In genomic region chr12:86490052-86490451, GRCm38 (mm10) we compare ENCODE assay signal across 26 mouse cellular contexts.
"Had no signal": no experiment of that assay in that cellular context is flagged by ENCODE, and none has a peak within 500 bp of the region (broad histone marks: within the 10 kb centered on the region; RNA-seq: fewer than 3 reads in every experiment).

No protein-coding gene starts in this region.

- H3K9ac ChIP-seq: heart, embryonic 12.5 days; hindbrain, embryonic 12.5 days; hindbrain, embryonic 14.5 days; intestine, embryonic 15.5 days; kidney, embryonic 15.5 days; limb, embryonic 13.5 days; limb, embryonic 15.5 days; liver, embryonic 12.5 days; liver, embryonic 14.5 days had no signal

- H3K27me3 ChIP-seq: heart, embryonic 12.5 days; hindbrain, embryonic 12.5 days; intestine, embryonic 15.5 days; kidney, embryonic 15.5 days; limb, embryonic 13.5 days; limb, embryonic 15.5 days; liver, embryonic 12.5 days had no signal

- DNase-seq: gastrocnemius, adult 2 months; gastrocnemius, postnatal 10 days; gastrocnemius, postnatal 25 days; heart, adult 18-20 months; heart, postnatal 10 days; heart, postnatal 4 days; kidney, adult 18-20 months; kidney, adult 9 months; kidney, postnatal 10 days; kidney, postnatal 36 days; left cerebral cortex, postnatal 4 days had no signal

- H3K4me3 ChIP-seq: gastrocnemius, adult 2 months; heart, embryonic 10.5 days; heart, embryonic 12.5 days; hindbrain, embryonic 10.5 days; hindbrain, embryonic 12.5 days; intestine, embryonic 15.5 days; kidney, embryonic 15.5 days; layer of hippocampus, adult 2 months; limb, embryonic 13.5 days; limb, embryonic 15.5 days; liver, embryonic 12.5 days had no signal

- H3K36me3 ChIP-seq: heart, embryonic 10.5 days; hindbrain, embryonic 10.5 days; hindbrain, embryonic 12.5 days; intestine, embryonic 15.5 days; kidney, embryonic 15.5 days; limb, embryonic 13.5 days; limb, embryonic 15.5 days; liver, embryonic 12.5 days had no signal

- ATAC-seq: hindbrain, embryonic 16.5 days; inflammation-experienced regulatory T-cells, adult 6 months; intestine, embryonic 15.5 days; intestine, postnatal 0 days; liver, embryonic 12.5 days had no signal

- H3K4me1 ChIP-seq: intestine, embryonic 15.5 days; liver, embryonic 12.5 days had no signal

- H3K9me3 ChIP-seq: heart, embryonic 10.5 days; heart, embryonic 12.5 days; hindbrain, embryonic 10.5 days; hindbrain, embryonic 12.5 days; intestine, embryonic 15.5 days; kidney, embryonic 15.5 days; limb, embryonic 13.5 days; limb, embryonic 15.5 days; liver, embryonic 12.5 days had no signal

- H3K27ac ChIP-seq: gastrocnemius, adult 2 months; heart, embryonic 10.5 days; hindbrain, embryonic 10.5 days; hindbrain, embryonic 12.5 days; hindbrain, embryonic 14.5 days; intestine, embryonic 15.5 days; kidney, embryonic 15.5 days; layer of hippocampus, adult 2 months; limb, embryonic 13.5 days; limb, embryonic 15.5 days; liver, embryonic 12.5 days; liver, embryonic 14.5 days had no signal
